Mouse (Mus musculus) right cerebral cortex, adult 18-20 months (tissue): ENCODE data around the gene Pde4c.
A peak's percentile ranks its signal among the peaks of the same experiment; 100 is the strongest.

Experiments
- DNase-seq: peaks from one replicate; pipeline ENCODE4 v3.0.0; 2022; ENCODE audit warnings: mixed read lengths

The Pde4c gene

DNA sequence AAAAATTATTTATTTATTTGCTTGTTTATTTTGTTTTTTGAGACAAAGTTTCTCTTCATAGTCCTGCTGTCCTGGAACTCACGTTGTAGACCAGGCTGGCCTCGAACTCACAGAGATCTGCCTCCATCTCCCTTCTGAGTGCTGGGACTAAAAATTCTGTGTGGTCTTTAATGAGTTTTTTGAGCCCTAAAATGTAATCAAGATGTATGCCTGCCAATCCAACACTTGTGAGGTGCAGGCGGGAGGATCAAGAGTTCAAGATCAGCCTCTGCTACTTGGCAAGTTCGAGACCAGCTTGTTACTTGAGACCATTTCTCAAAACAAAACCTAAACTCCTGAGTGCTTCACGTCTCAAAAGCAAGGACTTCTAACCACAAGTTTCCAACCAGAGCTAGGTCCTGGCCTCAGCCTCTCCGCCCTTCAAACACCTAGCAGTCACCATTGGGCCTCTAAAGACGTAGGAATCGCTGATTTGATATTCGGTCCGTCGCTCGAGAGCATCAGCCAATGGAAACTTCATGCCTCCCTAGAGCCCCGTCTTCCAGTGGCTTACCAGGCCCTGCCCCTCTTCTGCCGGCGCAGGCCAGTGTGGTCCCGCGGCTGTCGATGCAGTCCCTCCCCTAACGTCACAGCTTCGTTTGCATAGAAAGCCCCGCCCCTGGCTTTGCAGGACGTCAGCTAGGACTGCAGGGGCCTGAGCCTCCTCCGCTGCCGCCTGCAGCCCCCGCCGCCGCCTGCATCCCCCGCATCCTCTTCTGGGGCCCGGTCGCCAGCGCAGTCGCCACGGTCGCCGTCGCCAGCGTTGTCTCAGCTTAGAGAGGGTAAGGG lies 30.7 kb downstream of the Pde4c start, which contains the start of gene Rab3a:
Gene Rab3a (plus strand): TSS at position 637 of the 828 bp plus-strand sequence.
- DNase-seq: peak; percentile 99

DNA sequence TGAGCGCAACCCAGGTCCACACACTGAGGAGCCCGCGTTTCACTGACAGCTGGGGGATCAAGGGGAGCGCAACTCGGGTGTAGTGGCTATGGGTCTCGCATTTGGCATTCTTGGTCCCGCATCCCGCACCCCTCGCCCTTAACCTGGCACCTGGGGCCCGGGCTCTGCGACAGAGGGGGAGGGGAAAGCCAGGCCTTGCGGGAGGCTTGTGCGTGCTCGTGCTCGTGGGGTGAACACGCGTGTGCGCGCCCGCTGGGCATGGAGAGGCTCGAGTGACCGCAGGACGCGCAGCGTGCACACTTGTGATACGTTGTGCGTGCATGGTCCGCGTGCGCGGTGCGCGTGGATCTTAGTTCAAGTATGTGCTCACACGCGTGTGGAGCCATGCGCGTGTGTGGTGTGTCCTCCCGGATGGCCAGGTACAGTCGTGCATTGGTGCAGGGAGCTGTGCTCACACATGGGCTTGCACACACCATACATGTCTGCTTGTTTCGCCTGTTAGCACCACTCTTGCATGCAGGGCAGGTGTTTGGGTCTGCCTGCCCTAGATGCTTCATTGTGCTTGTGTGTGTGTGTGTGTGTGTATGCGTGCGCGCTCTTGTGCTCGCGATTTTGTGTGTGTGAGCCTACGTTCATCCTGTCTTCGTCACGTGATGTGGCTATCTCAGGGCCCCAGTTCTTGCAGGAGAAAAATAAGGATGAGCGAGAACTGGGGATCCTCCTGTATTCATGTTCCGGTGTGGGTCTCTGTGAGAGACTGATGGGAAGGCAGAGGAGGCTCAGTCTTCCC lies 31.5 kb downstream of the Pde4c start:
- peak; percentile 79 for DNase-seq

DNA sequence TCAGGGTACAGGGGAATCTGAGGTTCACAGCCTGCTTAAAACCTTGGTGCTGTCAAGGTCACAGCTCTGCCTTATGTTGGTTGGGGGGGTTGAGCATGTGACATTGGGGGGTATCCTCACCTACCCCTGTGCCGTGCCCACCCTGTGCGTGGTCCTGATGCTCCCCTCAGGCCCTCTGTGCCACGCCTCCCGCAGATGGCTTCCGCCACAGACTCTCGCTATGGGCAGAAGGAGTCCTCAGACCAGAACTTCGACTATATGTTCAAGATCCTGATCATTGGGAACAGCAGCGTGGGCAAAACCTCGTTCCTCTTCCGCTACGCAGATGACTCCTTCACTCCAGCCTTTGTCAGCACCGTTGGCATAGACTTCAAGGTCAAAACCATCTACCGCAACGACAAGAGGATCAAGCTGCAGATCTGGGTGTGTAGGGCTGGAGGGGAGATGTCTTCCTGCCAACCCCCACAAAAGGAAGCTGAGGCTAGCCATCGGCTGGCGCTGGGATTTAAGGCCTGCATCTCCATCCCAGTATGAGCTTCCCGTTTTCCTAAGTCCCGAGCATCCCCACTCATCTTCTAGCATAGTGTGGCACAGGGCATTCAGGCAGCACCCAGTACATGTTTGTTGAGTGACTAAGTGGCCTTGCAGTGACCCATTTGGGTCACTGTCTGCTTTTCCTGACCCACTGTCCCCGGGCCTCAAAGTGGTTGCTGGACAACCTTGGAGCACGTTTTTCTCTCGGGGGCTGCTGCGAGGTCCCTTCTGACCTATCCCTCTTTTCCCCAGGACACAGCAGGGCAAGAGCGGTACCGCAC lies 32.3 kb downstream of the Pde4c start:
- DNase-seq: peak; percentile 16

DNA sequence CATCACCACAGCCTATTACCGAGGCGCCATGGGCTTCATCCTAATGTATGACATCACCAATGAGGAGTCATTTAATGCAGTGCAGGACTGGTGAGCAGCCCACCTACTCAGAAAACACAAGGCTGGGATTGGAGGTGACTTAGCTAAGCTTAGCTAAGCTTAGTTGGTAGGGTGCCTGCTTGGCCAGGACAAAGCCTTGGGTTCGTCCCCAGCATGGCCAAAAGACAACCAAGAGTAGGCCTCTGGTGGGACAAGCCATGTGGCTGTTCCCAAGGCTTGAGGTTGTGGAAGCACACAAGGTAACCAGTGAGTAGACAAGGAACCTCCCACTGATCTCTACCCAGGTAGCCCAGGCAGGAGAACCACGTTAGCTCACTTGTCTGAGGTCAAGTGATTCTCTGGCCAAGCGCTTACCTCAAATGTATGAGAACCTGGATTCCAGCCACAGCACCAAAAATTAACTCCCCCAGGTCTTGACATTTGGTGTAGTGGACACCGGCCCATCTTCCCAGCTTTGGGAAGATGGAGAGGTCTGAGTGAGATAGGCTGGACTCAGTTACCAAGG lies 33.0 kb downstream of the Pde4c start:
- DNase-seq: peak; percentile 2

DNA sequence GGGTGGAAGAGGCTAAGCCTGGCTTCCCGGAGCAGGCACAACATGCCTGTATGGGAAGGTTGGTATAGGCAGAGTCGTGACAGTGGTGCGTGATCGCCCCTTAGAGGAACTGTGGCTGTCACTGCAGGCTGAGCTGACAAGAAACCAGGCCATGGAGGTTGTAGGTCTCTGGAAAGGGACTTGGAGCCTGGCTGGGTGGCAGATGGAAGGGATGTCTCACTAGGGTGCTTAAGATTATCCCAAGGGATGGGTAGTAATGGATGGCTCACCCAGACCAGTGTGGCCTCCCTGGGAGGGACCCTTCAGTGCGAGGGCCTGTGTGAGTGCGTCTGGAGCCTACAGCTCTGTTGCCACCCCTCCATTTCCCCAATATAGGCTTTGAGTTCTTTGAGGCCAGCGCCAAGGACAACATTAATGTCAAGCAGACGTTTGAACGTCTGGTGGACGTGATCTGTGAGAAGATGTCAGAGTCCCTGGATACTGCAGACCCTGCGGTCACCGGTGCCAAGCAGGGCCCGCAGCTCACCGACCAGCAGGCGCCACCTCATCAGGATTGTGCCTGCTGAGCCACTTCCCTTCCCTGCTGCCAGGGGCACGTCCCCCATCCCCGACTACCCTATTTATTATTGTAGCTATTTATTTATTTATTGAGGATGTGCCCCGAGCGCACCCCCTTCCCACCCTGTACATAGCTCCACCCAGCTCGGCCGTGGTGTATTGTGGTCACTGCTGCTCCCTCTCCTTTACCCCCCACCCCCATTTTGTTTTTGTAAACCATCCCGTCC lies 34.2 kb downstream of the Pde4c start:
- DNase-seq: no peak

DNA sequence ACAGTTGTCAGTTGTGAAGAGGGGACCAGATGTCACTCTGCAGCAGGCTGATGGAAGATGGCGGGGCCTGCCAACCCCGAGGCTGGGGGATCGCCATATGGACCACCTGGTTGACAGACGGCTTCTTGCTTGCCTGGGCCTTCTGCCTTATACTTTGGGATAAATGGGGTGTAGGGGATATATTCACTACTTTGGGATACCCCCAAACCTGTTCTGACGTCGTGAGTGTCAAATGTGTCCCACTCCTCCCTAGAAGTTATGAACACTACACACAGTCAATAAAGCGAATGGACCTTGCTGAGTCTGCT lies 34.7 kb downstream of the Pde4c start:
- no peak for DNase-seq

DNA sequence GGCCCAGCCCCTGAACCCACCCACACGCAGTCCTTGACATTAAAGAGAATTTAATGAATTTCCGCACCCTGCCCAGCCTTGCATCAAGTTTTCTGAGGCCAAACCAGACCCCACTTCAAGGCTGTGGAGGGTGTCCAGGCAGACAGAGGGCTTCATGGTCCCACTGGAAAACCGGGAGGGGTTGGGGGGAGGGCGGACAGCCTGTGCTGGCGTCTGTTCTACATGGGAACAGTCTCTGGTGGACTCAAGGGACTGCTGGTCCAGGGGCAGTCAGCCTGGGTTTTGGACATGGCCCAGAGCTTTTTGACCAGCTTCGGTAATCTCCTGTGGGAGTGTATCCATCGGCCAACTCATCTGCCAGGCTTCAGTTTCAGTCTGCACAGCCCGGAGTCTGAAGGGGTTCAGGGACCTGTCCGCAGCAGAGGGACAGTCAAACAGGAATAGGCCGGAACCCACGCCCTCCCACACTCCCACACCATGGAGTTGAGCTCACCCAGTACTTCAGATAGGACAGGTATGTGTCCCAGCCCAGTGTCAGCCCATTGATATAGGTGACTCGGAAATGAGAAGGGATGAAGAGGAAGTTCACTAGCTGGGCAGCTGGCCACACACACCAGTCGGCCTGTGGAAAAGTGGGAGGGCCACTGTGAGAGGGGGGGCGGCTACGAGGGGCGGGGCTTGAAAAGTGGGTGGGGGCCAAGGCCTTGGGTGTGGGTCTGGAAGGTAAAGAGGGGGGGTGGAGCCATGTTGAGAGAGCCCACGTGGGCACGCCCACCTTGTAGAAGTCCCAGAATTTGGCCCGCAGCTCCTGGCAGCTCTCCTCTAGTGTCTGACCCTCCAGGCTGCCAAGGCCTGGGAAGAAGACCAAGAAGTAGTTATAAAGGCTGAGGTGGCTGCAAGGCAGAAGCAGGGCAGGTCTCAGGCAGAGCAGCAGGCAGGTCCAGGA lies 35.4 kb downstream of the Pde4c start:
- no peak for DNase-seq

DNA sequence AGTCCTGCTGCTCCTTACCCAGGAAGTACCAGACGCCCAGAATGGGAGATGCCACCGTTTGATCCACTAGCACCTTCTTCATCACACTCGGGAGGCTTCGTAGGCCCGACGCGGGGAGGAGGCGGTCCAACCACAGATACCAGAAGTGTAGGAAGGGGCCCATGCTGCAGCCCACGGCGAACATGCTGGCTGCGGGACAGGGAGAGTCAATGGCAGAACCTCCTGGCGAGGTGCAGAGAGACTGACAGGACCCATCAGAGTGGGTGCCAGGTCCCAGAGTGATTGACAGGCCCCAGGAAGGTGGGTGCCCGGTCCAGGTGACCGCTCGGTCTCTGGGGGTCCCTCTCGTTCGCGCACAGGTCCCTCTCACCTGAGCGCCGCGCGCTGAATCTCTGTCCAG lies 36.8 kb downstream of the Pde4c start:
- no peak for DNase-seq

DNA sequence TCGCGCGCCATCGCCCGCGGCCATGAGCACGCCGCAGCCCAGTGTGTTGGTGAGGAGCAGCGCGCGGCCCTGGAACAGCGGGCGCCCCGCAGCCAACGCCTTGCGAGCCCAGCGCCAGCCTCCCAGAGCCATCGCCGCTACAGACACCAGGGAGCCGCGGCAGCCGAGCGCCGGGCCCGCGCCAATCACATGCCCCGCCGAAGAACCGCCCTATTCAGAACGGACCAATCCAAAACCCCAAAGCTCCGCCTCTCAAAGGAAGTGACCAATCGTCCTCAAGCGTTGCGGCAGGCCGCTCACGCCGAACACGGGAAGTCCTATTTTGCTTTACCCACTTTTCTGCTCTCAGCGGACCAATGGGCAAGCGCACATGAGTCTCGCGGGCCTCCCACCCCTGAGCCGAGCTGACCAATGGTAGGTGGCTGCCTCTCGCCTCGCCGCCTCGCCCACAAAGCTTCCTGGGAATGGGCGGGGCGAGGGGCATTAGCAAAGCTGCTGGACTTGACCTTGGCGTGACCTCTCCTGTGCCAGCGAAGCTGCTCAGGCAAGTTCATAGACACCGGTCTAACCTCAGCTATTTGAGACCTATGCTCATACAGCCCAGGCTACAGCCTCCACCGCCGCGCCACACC lies 37.4 kb downstream of the Pde4c start, which contains the start of gene Mpv17l2:
Gene Mpv17l2 (minus strand): TSS at position 172 of the 632 bp plus-strand sequence.
- DNase-seq: peak; percentile 99

DNA sequence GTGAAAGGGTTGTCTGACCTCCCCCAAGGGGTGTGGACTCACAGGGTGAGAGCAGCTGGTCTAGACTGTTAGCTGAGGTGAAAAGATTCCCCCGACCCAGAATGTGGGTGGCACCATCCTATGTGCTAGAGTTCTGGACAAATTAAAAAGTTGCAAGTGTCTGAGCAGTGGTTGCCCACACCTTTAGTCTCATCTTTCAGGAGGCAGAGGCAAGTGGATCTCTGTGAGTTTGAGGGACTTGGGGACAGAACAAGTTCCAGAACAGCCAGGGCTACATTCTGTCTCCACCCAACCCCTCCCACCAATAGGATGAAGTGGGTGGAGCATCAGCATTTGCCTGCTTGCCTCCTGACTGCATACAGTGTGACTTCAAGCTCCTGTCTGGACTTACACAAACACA lies 38.6 kb downstream of the Pde4c start:
- DNase-seq: no peak

DNA sequence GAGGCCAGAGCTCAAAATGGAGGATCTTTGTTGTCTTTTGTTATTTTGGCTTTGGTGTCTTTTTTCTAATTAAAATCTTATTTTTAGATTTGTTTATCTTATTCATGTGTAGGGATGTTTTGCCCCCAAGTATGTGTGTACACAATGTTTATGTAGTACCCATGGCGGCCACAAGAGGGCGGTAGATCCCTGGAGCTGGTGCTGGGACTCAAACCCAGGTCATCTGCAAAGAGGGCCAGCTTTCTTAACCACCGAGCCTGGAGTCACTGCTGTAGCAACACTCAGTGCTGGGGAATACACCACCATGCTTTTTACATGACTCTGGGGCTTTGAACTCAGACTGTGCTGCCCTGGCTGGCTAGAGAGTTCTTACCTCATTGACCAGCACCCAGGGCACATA lies 39.8 kb downstream of the Pde4c start:
- no peak for DNase-seq

DNA sequence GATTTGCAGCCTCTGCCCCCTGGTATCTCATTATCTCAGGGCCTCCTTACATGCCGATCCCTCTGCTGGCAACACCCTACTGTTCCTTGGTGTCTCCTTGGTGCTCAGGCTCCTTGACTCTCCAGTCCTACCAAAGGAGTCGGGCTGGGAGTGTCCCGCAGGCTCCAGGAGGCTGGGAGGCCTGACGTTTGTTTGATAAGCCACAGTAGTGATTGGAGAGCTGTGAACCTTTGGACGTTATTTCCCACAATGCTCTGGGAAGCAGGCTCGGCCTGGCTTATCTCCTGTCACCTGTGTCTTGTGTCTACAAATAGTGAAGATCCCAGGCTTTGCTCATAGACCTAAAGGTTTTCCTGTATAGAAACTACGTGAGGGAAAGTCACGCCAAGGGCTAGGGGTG lies 40.5 kb downstream of the Pde4c start:
- DNase-seq: no peak

DNA sequence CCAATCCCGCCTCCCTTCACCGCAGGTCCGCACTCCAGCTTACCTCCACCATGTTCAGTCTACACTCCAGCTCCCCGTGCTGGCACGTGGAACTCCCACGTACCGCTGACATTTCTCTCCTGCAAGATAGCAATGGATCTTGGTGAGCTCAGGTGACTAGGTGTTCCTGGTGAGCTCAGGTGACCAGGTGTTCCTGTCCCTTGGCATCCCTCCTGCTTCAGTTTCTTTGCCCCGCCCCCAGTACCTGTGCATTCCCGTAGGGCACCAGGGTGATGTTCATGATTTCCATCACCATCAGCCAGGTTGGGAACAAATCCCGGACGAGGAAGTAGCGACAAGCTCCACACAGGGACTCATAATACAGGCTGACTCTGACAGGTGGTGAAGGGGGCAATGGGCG lies 41.2 kb downstream of the Pde4c start:
- DNase-seq: no peak

DNA sequence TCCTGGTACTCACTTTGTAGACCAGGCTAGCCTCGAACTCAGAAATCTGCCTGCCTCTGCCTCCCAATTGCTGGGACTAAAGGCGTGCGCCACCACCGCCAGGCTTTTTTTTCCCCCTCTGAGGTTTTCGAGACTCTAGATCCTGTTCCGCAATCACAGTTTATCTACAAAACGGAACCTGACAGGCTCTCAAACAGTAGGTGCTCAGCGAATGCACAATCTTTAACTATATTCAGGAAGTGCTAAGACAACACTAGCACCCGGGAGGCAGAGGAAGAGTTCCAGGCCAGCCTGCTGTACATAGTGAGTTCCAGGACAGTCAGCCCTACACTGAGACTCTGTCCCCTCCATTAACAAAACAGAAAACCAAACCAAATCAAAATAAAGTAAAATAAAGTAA lies 41.8 kb downstream of the Pde4c start:
- DNase-seq: no peak

DNA sequence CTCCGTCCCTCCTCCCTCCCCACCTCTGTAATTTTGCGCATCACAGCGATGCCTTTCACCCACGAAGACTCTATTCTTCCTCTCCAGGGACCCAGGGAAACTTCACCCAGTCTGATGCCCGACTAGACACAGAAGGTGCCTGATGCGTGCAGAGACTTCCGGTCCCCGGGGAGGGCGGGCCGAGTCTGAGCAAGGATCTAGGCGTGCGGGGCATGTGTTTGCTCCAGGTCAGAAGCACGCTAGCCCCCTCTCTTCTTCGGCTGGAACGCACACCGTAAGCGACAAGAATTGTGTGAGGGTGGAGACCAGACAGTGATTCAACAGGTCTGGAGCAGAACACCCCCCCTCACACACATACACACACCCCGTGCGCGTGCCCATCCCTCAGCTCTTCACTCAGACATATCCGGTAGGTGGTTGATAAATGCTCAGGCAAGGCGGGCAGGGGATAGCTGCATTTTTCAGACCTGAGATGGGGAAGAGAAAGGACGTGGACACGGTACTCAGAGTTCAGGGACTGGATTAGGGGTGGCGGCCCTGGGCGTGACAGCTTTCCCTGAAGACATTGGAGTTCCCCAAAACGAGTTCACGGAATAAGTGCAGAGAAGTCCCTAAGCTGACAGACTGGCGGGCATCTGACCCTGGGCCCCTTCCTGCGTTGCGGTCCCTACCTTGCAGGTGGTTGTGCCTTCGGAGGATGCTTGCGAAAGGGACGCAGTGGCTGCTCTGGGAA lies 42.5 kb downstream of the Pde4c start:
- no peak for DNase-seq

DNA sequence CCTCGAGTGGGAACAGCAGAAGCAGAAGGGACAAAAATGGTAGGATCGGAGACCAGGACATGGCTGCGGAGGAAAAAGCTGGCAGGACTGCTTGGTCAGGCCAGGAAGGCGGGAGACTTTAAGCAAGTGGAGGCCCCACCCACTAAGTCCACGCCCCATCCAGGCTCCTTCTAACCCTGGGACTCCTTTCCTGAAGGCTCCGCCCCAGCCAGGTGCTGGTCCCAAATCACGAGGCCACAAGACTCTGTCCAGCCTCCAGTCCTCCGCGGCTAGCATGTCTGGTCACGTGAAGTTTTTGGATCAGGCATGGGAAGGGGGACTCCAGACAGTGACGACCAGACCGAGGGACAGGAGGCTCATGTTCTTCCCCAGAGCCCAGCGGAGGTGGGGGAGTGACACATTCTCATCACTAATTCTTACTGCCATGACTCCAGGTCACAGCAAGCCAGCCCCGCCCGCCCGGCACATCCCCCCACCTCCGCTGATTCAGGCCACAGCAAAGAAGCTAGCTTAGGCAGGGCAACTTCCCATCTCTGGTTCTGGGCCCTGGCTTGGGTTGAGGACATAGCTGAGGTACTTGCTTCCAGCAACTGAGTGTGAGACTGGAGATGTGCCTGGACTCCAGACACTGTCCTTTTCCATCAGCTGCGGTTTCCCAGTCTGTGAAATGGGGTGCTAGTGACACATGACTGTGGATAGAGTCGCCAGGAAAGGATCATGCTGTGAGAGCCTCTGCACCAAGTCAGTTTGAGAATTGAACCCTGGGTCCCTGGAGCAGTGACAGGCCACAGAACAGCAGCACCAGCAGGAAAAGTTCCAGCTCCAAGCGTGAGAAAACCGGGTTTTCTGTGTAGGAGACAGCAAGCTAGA lies 43.3 kb downstream of the Pde4c start:
- no peak for DNase-seq

DNA sequence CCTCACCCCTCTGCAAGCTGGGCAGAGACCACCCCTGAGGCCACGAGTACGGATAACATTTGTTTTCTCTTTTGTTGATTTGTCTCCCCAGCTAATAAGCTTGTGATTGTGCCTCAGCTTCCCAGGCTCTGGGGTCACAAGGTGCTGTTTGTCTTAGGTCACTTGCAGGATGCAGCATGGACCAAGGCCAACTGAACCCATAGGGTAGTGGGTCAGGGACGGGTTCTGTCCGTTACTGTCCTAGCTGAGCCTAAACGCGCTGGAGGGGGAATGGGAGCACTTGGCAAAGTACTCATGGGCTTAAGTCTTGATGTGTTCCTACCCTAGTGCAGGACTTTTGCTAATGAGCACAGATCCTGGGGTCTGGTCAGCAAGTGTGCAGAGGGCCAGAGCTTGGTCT lies 44.0 kb downstream of the Pde4c start:
- DNase-seq: no peak

DNA sequence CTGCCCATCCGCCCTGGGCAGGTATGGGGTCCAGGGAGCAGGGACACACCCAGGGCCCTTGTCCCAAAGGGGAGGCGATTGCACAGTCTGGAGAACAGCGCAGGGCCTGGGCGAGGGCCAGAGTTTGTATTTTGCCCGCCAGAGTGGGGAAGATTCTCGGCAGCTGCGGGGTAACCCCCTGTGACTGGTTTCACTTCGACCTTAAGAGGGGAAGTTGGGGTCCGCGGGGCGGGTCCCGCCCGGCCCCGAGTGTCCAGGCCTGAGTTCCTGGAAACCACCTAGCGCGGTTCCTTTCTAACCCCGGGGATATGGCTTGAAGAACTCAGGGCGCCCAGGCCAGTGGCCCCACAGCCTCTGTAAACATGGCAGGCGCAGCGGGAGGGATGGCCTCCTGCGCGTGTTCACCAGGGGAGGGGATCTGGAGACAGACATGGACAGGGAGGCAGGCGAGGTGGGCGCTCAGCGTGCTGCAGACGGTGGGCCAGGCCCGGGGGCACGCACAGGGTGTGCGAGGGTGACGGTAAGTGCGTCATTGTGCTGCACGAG lies 44.8 kb downstream of the Pde4c start:
- DNase-seq: no peak
